Mouse (Mus musculus): ENCODE measurements around the gene Rgs2. TPM values are rescaled to one million over a fixed set of nuclear protein-coding genes. Genes with fewer than 3 reads are reported as not detected.
A peak's percentile ranks its signal among the peaks of the same experiment; 100 is the strongest.

The Rgs2 gene
- 100 to 1,000 TPM; 169 to 213 TPM for total RNA-seq (2021)
- long read RNA-seq, experiment 1, transcript Rgs2-202 (5 exons, 3,021 nt): major isoform, 35 of 45 reads
- long read RNA-seq, experiment 1, partial matches to known transcripts: 2 of 45 reads
- long read RNA-seq, experiment 1, other reads (novel, unspliced or antisense): 7 of 45 reads
- long read RNA-seq, experiment 2, transcript Rgs2-202 (5 exons, 3,021 nt): major isoform, 46 of 62 reads
- long read RNA-seq, experiment 2, partial matches to known transcripts: 0 of 62 reads
- long read RNA-seq, experiment 2, other reads (novel, unspliced or antisense): 14 of 62 reads

- peak; percentile 91 to 96 for DNase-seq (ENCODE audit: low spot score in 2 of 2)
Observed at GRCm38 (mm10) chr1:144003904-144004740, at the start of gene Rgs2. TSS of gene Rgs2 (minus strand) at chr1:144004161.

- no peak for DNase-seq (ENCODE audit: low spot score in 2 of 2)
Observed at GRCm38 (mm10) chr1:144053401-144053800, 49.4 kb upstream of the Rgs2 start.

- DNase-seq (ENCODE audit: low spot score in 2 of 2): no peak
Observed at GRCm38 (mm10) chr1:144041826-144042225, 37.9 kb upstream of the Rgs2 start.

- DNase-seq (ENCODE audit: low spot score in 2 of 2): no peak
Observed at GRCm38 (mm10) chr1:144033498-144033897, 29.5 kb upstream of the Rgs2 start.

- DNase-seq (ENCODE audit: low spot score in 2 of 2): no peak
Observed at GRCm38 (mm10) chr1:144030499-144030898, 26.5 kb upstream of the Rgs2 start.

- no peak for DNase-seq (ENCODE audit: low spot score in 2 of 2)
Observed at GRCm38 (mm10) chr1:144029679-144030078, 25.7 kb upstream of the Rgs2 start.

GRCm38 (mm10) chr1:144018417-144018958 lies 14.5 kb upstream of the Rgs2 start:
- no peak for DNase-seq (ENCODE audit: low spot score in 2 of 2)

GRCm38 (mm10) chr1:144013913-144014312 lies 10.0 kb upstream of the Rgs2 start:
- no peak for DNase-seq (ENCODE audit: low spot score in 2 of 2)

- no peak for DNase-seq (ENCODE audit: low spot score in 2 of 2)
Observed at GRCm38 (mm10) chr1:144007341-144007740, 3.4 kb upstream of the Rgs2 start.

- DNase-seq (ENCODE audit: low spot score in 2 of 2): peak in 1 of 2 experiments; percentile 53
Observed at GRCm38 (mm10) chr1:144006542-144006941, 2.6 kb upstream of the Rgs2 start.

GRCm38 (mm10) chr1:144005648-144006047 lies 1.7 kb upstream of the Rgs2 start:
- DNase-seq (ENCODE audit: low spot score in 2 of 2): no peak

- no peak for DNase-seq (ENCODE audit: low spot score in 2 of 2)
Observed at GRCm38 (mm10) chr1:144004741-144005140, 780 bp upstream of the Rgs2 start.

- DNase-seq (ENCODE audit: low spot score in 2 of 2): no peak
Observed at GRCm38 (mm10) chr1:144003416-144003815, 545 bp downstream of the Rgs2 start.

- DNase-seq (ENCODE audit: low spot score in 2 of 2): no peak
Observed at GRCm38 (mm10) chr1:144002715-144003066, 1.3 kb downstream of the Rgs2 start.

GRCm38 (mm10) chr1:144002036-144002714 lies 1.8 kb downstream of the Rgs2 start:
- DNase-seq (ENCODE audit: low spot score in 2 of 2): no peak

- no peak for DNase-seq (ENCODE audit: low spot score in 2 of 2)
Observed at GRCm38 (mm10) chr1:144000246-144000645, 3.7 kb downstream of the Rgs2 start.

- DNase-seq (ENCODE audit: low spot score in 2 of 2): no peak
Observed at GRCm38 (mm10) chr1:143999371-143999920, 4.5 kb downstream of the Rgs2 start.

- no peak for DNase-seq (ENCODE audit: low spot score in 2 of 2)
Observed at GRCm38 (mm10) chr1:143993026-143993425, 10.9 kb downstream of the Rgs2 start.

GRCm38 (mm10) chr1:143992528-143992927 lies 11.4 kb downstream of the Rgs2 start:
- no peak for DNase-seq (ENCODE audit: low spot score in 2 of 2)

- no peak for DNase-seq (ENCODE audit: low spot score in 2 of 2)
Observed at GRCm38 (mm10) chr1:143990263-143990662, 13.7 kb downstream of the Rgs2 start.

- DNase-seq (ENCODE audit: low spot score in 2 of 2): no peak
Observed at GRCm38 (mm10) chr1:143989773-143990172, 14.2 kb downstream of the Rgs2 start.

Data from adrenal gland, postnatal 4 days (tissue).